Mouse (Mus musculus) limb, embryonic 11.5 days (tissue): ENCODE data around the gene Zscan4d. TPM values are rescaled to one million over a fixed set of nuclear protein-coding genes. Genes with fewer than 3 reads are reported as not detected.
"Not testable (repeated sequence)": the region's sequence is repeated elsewhere in the genome, so short reads cannot be mapped to it uniquely, and the experiment has no call there.

Source experiments
- ATAC-seq: fragments of 200-750 bp; cut with Nextera tagmentation; 2 replicates; pipeline ENCODE4 v1.8.0; 2017; ENCODE audit warnings: low read depth; ENCODE audit not compliant: insufficient number of reproducible peaks, low FRiP score, low TSS enrichment
- DNase-seq: peaks from one replicate; pipeline ENCODE4 v3.0.0-alpha.2; 2015; ENCODE audit warnings: low spot score
- H3K27ac ChIP-seq: fragments of 300-500 bp; sonication (generic); replicated peaks from 2 replicates; pipeline ENCODE4 v1.5.1; 2014; ENCODE audit warnings: low read depth, mild to moderate bottlenecking, low read length
- H3K27me3 ChIP-seq: fragments of 300-500 bp; sonication (generic); 2 replicates; pipeline ENCODE4 v1.6.1; 2014; ENCODE audit warnings: mild to moderate bottlenecking, low read length, mixed read lengths; ENCODE audit not compliant: control insufficient read depth, insufficient read depth
- H3K36me3 ChIP-seq: fragments of 300-500 bp; sonication (generic); 2 replicates; pipeline ENCODE4 v1.6.1; 2014; ENCODE audit warnings: mild to moderate bottlenecking, low read length, moderate library complexity, mixed read lengths; ENCODE audit not compliant: control insufficient read depth, insufficient read depth
- H3K4me1 ChIP-seq: fragments of 300-500 bp; sonication (generic); 2 replicates; pipeline ENCODE4 v1.6.1; 2014; ENCODE audit warnings: low read length, mixed read lengths; ENCODE audit not compliant: control insufficient read depth, insufficient read depth
- H3K4me2 ChIP-seq: fragments of 300-500 bp; sonication (generic); 2 replicates; pipeline ENCODE4 v1.6.1; 2014; ENCODE audit warnings: low read depth, mild to moderate bottlenecking, moderate library complexity; ENCODE audit not compliant: severe bottlenecking
- H3K4me3 ChIP-seq: fragments of 300-500 bp; sonication (generic); 2 replicates; pipeline ENCODE4 v1.5.1; 2014; ENCODE audit warnings: low read depth, low read length
- H3K9ac ChIP-seq: fragments of 300-500 bp; sonication (generic); 2 replicates; pipeline ENCODE4 v1.6.1; 2014; ENCODE audit warnings: mild to moderate bottlenecking, low read length
- H3K9me3 ChIP-seq: fragments of 300-500 bp; sonication (generic); 2 replicates; pipeline ENCODE4 v1.6.1; 2016; ENCODE audit warnings: low read length; ENCODE audit not compliant: control insufficient read depth
- WGBS: fragments of 180-500 bp; shearing (Covaris S2); extraction: QIAGEN DNeasy Blood & Tissue Kit; methylation state at CpG from one replicate; pipeline ENCODE4 v1.1.7; 2014; 5-methylcytosine and 5-hydroxymethylcytosine counted together
- polyA plus RNA-seq: library from polyadenylated mRNA; unstranded; fragments of >200 nt; fragmentation: Nextera tagmentation; extraction: Ambion mirVana; gene quantifications from 2 replicates; pipeline ENCODE4 v1.2.1, GENCODE M21; 2014

Zscan4d gene
- not detected in 2 replicates for polyA plus RNA-seq

DNA sequence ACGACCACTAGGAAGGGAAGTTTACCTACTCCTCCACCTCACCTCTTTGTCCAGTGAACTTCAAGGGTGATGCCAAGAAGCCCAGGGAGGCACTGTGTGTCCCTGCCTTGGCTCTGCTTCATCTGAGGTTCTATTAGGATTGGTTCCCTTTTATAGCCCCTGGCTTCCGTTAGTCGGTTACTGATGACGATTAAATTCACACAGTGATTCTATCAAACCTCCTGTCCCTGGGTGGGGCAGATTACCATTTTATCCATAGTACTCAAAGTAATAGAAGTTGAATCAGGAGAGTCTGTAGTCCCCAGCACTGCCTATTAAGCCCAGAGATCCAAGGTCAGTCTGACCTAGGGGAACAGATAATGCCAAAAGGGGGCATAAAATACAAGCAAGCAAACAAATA, at the start of gene Zscan4d:
Zscan4d (minus strand) TSS at position 101 of the 400 bp plus-strand sequence.
- not testable (repeated sequence) for H3K36me3 ChIP-seq, H3K4me3 ChIP-seq, H3K9me3 ChIP-seq, ATAC-seq, H3K27me3 ChIP-seq, H3K27ac ChIP-seq, H3K4me2 ChIP-seq, H3K4me1 ChIP-seq, H3K9ac ChIP-seq, DNase-seq
- WGBS: 88% methylated on average over 4 of the region's 4 CpGs

DNA sequence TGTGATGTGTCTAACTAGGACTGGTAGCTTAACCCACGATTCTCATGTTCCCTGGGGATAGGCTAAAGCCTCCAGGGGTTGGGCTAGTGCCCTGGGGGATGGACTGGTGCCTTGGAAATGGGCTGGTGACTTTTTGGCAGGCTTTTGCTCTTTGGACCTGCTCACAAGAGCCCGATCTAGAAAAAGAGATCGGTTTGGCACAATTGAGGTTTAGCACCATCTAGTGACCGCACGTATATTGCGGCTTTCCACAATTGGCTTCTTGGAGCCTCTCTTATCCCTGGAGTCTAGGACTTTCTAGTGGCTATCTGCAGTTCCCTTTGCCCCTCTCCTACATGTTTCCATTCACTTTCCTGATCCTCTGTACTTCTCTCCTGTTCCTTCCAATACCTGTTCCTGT, 7.9 kb downstream of the Zscan4d start:
- not testable (repeated sequence) for DNase-seq, H3K27ac ChIP-seq
- 34% methylated on average over 6 of the region's 6 CpGs for WGBS

More for the DNA sequence above, 7.9 kb downstream of the Zscan4d start:
- not testable (repeated sequence) for H3K9me3 ChIP-seq, H3K4me2 ChIP-seq, H3K27me3 ChIP-seq, H3K9ac ChIP-seq, ATAC-seq, H3K36me3 ChIP-seq, H3K4me3 ChIP-seq, H3K4me1 ChIP-seq

Other genes with a start within 250 kb of the Zscan4d start
- not detected in 2 replicates for gene Zscan4c, start 160.4 kb downstream of the Zscan4d start, polyA plus RNA-seq
- not detected in 2 replicates for gene Zscan4-ps1, start 96.5 kb downstream of the Zscan4d start, polyA plus RNA-seq
- not detected in 2 replicates for gene Zscan4e, start 144.5 kb upstream of the Zscan4d start, polyA plus RNA-seq
- gene Zscan4f, start 231.8 kb upstream of the Zscan4d start, polyA plus RNA-seq: not detected in 2 replicates